Mouse (Mus musculus) cerebellum, adult 11 months (tissue): ENCODE results near the gene Adcy5.
A peak's percentile ranks its signal among the peaks of the same experiment; 100 is the strongest.

Source experiments
- DNase-seq: peaks from one replicate; pipeline ENCODE4 v3.0.0; 2022

Adcy5 gene

DNA sequence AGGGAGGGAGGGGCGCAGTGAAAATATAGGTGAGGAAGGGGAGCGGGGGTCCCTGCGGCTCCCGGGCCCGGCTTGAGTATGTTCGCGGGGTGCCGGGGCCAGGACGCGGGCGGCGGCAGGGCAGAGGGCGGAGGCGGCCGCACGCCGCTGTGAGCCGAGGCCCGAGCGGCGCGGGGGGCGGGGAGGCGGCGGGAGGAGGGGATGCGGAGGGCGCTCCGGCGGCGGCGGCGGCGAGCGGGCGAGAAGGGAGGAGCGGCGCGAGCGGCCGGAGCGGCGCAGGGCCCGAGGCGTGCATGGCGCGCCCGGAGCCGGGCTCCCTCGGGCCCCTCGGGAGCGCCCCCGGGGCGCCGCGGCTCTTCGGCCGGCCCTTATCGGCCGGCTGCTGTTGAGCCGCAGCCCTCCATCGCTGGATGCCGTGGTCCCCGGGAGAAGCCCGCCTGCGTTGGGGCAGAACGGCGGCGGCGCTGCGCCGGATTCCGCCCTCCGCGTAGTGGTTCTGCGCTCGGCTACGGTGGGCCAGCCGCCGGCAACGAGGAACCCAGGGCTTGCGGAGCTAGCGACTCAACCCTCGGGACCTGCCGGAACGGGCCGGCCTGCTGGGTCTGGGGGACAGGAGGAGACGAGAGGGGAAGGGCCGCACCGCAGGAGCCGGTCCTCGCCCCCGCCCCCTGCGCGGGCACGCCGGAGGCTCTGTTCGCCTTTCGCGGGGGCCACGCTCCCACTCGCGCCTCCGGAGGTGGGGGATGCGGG is at the start of gene Adcy5:
Gene Adcy5, plus strand, starts transcription at position 237 of the 750 bp plus-strand sequence.
- DNase-seq, result peak; percentile 34

DNA sequence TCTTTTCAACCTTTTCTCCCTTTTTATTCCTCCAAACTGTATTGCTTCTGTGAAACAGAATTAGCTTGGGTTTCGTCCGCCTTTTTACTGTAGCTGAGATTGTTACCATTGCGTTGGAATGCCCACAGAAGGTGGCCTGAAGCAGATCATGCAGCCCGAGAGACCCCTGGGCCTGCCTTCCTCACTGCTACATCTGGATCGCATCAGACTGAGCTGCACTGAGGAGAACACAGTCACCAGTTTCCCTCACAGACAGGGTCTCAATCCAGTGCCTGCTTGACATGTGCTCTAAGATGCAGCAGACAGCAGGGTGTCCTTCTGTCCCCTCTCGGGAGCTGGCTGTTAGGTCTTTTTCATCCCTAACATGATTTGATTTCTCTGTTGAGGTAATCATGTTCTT is 46.7 kb upstream of the Adcy5 start:
- no peak for DNase-seq

DNA sequence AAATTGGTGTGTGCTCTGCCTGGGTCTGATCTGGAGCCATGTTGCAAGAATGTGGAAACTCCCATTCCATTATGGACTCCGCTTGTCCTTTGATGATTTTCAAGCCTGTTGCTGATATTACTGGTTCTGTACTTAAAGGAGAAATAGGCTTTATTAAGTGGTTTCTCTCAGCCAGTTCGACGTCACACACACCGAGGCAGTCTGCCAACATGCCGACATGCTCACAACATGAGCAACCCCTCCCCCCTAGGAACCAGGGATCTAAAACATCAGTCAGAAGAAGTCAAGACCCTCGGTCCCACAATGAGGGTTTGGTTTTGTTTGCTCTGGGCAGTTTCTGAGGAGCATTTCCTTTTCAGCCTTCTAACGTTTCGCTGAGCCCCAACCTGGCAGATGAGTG is 45.5 kb upstream of the Adcy5 start:
- no peak for DNase-seq

DNA sequence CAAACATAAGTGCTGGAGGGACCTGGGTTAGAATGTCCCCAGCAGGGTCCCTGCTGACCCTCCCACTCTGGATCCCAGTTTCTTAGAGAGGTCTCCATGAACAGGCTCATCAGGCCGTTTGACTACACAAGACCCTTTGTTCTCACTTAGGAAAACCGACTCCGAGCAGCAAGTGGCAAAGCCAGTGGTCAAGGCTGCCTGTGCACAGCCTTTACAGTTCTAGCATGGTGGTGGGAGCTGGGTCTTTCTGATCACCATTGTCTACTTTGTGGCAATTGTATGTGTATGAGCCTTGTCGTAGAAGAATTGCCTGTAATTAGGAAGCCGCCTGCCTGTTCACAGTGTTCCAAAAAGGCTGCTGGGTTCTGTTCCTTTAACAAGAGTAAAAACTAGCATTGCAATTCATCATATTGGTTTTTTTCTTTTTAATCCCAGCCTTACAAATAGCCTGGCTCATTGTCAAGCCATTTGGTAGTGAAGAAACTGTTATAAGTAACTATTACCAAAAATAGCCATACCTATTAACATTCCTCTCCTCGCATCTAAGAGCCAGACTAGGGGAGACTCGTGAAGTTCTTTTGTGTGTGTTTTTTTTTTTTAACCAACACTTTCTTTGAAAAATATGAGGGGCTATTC is 44.9 kb upstream of the Adcy5 start:
- DNase-seq, result no peak

DNA sequence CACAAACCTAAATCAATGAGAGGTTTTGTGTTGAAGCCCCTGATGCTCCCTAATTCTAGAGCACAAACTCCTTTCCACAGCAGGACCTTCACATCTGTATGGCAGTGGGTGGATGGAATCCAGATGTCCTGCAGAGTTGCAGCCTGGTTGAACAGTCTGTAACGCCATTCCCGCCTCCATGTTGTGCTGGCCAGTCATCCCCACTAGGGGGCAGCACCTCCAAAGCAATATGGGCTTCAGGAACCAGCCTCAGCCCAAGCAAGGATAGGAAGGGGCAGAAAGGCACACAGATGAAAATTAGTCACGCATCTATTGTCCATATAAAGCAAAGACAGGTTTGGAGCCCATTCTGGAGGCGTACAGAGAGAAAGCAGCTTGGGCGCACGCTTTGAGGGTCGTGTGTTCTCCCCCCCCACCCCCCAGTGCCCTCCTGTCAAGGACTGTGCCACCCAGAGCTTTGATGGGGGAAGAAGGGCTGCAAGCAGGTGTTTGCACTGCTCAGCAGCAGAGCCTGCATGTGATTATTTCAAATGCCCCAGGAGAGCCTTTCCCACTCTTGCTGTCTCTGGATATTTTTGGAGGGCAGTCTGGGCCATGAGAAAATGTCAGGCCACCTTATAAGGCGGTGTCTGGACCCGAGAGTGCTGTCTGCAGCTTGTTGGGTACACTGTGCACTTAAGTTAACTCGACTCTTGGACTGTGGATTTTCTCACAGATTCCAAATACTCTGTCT is 44.1 kb upstream of the Adcy5 start:
- peak; percentile 64 for DNase-seq

DNA sequence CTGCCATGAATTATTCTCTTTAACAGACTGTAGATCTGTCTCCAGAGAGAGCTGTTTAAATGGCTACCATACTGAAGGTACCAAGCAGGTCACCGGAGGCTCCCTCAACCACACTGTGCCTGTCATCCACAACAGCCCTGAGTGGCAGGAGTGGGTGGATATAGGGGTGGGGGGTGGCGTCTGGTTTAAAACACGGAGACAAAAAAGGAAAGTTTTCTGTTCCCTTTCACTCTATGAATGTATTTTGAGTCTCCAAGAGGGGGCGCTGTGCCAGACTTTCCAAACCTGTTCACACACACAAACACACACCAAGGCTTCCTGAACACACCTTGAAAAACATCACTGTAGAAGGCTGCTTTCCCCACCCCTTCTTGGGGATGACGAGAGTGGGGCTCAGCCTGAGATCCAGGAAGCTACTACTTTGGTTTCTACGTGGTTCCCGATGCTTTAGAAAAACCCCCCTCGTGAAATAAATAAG is 43.5 kb upstream of the Adcy5 start:
- DNase-seq, result no peak

DNA sequence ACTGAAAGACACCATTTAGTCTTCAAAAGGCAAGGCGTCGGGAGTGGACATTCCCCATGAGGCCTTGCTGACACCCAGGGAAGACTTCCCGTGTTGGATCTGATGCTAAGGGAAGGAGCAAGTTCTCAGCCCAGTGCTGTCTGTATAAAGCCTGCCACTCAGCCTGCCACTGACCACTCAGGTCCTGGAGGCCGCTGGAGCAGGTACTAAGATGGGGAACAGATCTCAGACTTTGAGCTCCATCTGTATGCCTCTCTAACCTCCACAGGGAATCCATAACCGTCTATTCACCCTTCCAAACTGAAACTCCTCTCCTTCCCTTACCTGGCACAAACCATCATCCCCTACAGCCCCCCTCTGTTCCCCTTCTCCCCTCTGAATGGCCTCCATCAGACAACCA is 41.2 kb upstream of the Adcy5 start:
- no peak for DNase-seq

DNA sequence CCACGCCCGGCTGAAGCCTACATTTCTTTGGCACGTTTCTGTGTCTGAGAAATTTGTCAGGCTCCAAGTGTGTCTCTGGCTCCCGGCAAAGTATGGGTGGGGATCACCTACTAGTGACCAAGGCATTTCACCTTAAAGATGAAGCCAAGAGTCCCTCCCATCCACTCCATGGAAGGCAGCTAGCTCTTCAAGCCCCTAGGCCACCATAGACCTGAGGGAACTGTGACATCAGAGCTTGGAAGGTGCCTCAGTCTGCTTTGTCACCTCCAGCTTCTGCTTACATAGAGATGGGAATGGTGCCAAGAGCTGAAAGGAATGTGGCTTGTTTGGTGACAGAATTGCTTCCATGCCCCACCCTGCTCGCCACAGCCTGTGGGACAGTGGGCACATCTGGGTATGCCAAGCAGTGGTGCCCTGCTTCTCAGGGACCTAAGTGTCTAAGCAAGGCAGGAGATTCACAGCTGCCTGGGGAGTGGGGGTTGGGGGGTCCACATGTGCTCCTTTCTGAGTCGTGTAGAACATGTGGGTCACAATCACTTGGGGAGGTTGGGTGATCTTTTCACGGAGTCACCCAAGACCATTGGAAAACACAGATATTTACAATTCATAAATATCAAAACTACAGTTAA is 38.2 kb upstream of the Adcy5 start:
- DNase-seq, result no peak

DNA sequence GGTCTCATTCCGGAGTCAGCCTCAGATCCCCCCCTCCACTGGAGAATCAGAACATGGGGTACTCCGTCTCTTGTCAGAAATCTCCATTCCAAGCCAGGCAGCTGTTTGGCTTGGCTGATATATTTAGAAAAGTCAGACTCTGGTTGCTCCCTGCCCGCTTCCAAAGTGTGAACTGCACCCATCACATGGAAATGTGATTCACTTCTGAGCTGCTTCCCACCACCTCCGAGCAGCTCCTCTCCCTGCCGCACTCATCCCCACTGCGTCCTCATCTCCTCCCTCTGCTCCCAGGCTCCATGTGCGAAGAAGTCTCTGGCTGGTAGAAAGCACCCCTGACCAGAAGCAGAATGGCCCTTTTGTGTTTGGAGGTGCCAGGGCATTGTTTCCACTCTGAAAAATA is 37.2 kb upstream of the Adcy5 start:
- no peak for DNase-seq

DNA sequence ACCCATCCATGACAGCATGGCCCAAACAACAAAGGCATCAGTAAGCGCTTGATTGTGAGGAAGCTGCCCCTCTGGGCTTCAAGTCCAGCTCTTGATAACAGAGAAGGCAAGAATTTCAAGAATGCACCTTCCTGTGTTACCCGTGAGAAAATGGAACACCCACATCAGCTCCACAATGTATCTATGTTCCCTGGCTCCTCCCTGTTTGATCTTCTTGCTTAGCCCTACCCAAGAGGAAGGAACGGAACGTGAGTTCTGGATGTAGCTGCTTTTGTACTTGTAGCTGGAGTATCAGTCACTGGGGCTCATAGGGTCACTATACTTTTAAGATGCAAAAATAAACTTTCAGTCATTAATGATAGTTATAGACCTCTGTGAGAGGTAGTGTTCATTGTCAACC is 34.1 kb upstream of the Adcy5 start:
- DNase-seq, result no peak

DNA sequence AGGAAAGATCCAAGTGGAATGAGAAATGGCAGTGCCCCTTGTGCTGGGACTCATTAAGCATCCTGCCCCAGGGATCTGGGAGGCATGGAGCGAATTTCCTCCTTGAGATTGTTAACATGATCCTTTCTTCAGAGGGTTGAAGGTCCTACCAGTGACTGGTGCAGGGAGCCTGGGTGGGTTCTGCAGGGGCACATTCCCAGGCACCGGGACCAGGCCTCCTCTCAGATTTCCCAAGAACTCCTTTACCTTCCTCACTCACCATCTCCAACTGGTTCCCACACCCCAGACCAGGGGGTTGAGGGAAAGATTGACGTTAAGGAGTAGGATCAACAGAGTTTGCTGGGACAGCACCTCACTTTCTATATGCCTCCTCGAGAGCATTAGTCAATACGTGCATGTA is 27.4 kb upstream of the Adcy5 start:
- DNase-seq, result no peak

DNA sequence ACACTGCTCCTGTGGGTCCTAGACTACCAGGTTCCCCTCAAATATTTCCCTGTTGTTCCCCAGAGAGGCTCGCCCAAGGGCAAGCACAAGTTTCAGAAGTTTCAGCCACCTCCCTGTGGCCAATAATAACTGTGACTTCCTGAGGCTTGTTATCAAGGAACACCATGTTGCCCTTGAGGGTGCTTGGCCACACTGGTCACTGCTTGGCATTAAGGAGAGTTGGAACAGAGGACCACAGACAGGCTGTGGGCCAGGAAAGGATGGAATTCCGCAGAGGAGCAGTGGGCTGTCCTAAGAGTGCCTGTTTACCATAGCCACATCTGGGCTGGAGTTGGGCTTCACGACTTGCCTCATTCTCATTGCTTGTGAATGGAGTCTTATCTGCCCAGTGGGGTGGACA is 24.5 kb upstream of the Adcy5 start:
- DNase-seq, result no peak

DNA sequence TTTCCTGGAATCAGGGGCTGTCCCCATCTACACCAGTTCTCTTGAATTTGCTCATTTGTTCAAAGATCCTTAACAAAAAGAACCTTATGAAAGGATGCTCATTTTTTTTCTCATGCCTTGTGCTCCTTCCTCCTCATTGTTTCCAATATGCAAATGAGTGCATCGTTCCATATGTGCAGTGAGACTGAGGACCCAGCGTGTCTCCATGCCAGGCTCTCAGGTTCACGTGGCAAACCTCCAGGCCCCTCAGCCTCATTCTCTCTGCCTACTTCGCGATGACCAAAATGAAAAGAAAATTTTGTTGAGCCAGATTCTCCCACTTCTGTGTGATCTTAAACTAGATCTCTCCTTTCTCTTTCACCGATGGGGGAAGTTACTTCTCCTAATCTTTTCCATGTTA is 15.3 kb upstream of the Adcy5 start:
- DNase-seq, result no peak

DNA sequence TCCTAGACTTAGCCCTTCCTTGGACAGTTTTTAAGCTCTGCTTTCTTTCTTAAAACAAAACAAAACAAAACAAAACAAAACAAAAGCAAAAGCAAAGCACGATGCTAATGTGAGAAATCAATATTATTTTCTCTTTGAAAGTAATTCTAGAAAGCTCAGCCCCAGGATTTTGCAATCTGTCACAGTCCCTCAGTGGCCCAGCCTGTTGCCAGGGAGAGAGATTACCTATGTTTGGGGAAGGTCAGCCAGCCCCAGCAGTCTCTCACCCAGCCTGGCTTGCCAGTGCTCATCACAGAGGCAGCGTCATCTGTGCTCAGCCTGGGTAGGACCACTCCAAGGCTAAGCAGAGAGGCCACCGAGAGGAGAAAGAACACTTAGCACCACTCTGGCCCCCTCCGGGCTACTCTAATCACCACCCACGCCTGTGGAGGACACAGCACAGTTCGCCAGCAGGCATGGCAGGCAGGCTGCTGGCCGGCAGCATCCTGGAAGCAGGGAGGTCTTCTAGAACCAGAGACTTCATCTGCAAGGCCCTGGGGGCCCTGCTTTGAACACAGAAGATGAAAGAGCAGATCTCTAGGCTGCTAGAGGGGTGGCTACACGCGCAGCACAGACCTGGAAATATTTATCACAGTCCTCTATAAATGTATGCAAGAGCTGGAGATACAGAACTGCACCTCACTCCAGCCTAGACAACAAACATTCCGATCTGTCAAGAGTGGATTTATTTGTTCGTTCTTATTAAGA is 14.6 kb upstream of the Adcy5 start:
- DNase-seq, result no peak

DNA sequence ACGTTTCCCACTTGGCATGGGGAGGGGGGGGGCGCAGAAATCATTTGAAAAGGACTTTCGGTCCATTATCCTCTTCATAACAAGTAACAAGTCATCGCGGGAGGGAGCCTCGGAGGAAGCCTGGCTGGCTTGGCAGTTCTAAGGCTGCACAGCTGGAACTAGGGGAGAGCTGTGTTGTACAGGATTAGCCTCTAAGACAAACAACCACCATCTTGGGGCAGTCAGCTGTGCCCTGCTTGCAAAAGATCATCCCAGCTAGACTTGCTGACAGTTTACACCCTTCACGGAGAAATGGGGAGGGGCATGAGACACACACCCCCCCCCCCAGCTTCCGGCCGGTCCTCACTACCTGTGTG is 14.1 kb upstream of the Adcy5 start:
- DNase-seq, result no peak

DNA sequence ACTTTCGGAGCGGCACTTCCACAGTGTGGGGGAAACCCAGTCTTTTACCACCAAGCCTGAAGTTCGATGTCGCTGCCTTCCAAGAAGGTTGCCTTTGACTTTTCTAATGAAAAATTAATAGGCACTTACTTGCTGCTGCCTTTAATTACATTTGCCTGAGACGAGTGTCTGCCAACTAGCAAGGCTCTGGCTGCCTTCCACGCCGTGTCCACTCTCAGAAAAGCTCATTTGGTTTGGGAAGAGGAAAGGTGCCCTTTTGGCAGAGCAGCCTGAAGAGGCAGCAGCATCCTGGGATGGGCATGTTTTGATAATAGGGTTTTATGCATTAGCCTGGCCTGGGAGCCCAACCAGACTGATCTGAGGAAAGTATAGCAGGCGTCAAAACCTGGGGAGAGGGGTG is 12.8 kb upstream of the Adcy5 start:
- no peak for DNase-seq

DNA sequence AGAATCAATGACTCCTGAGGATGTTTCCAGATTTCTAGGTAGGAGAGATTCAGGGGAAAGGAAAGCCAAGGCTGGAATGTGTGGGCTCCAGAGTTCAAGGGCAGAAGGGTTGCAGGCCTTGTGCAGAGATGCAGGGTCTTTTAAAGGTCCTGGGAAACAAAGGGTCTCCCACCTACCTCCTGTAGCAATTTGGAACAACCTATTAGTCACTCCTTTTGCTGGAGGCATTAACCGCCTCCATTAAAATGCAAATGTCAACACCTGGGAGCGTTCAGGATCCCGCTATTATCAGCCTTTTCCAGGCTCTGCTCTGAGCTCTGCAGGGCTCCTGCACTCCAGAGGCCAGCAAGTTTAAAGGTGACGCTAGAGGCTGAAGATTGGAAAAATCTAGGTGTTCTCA is 8.5 kb upstream of the Adcy5 start:
- no peak for DNase-seq

DNA sequence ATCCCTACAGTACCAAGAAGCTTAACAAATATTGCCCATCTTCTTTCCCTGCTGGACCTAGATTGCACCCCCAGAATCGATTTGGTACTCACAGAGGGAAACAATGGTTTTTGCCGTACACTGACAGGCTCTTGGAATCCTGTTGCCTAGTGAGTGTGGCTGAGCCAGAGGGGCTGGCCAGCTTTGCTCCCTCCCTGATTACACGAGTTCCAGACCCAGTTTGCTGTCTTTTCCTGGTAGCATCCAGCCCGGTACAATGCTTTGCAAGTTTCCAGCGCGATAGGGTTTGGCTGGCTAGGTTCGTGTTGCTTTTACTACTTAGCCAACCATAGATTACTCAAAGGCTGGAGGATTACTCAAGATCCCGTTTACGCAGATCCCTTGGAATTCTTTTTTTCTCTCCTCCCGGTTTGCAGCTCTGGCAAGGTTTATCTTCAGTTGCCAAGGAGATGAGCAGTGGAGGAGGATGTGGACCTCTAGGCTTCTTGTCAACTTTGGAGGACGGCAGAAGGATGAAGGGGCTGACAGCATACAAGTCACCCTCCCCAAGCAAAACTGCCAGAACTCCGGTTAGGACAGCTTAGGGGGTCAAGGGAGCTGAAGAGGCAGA is 1.4 kb upstream of the Adcy5 start:
- DNase-seq, result no peak

DNA sequence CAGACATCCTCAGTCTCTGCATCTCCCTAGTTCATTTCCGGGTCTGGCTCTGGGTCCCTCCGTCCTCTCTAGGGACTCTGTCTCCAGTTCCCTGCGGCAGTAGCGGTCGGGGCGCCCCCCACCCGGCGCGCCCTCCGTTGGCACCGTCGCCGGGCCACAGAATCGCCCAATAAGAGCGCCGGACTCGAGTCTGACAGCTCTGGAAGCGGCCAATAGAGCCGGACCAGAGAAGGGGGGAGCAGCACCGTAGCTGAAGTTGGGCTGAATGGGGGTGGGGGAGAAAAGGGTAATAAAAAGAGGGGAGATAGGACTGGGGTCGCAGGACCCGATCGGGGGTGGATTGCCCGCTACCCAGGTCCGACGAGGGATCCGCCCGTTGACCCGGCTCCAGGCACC is 434 bp upstream of the Adcy5 start:
- peak; percentile 50 for DNase-seq

DNA sequence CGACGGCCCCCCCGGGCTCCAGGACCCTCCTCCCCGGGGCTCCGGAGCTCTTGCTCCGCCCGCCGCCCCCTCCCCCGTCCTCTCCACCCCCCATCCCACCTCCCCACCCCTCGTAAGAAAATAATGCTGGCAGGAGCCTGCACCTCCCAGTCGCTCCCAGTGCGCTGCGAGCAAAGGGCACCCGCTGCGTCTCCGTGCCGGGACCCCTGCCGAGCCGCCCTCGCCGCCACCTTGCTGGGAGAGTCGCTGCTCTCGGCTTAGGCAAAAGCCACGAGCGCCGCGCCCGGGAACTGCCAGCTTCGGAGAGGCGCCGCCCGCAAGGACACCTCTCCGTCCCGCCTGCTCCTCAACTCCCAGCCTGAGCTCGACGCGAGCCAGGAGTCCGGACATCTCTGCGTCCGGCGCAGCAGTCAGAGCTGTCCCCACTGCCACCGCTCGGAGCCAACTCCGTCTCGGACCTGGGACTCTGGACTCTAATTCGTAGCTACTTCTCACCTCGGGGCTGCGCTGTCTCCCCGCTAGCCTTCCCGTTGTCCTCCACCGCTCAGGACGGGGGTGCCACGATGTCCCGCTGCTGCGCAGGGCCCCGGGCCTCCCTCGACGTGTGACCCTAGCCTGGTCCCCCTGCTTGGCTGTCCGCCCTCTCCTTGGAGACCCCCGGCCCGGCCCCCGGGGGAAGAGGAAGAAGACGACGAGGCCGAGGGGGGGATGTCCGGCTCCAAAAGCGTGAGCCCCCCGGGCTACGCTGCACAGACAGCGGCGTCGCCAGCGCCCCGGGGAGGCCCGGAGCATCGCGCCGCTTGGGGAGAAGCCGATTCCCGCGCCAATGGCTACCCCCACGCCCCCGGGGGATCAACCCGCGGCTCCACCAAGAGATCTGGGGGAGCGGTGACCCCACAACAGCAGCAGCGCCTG is 971 bp downstream of the Adcy5 start:
- DNase-seq, result peak; percentile 45

DNA sequence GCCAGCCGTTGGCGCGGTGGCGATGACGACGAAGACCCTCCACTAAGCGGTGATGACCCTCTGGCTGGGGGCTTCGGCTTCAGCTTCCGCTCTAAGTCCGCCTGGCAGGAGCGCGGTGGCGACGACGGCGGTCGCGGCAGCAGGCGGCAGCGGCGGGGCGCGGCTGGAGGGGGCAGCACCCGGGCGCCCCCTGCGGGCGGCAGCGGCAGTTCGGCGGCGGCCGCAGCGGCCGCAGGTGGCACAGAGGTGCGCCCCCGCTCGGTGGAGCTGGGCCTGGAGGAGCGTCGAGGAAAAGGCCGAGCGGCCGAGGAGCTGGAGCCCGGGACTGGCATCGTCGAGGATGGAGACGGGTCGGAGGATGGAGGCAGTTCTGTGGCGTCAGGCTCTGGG is 1.6 kb downstream of the Adcy5 start:
- DNase-seq, result peak; percentile 29
